Mouse (Mus musculus) CH12.LX (cell line): ENCODE measurements around the gene Tyk2. TPM values are rescaled to one million over a fixed set of nuclear protein-coding genes. Genes with fewer than 3 reads are reported as not detected.

ENCODE experiments used
- DNase-seq: peaks from one replicate; pipeline ENCODE4 v3.0.0-alpha.2; 2013; ENCODE audit errors: extremely low read depth
- H3K27ac ChIP-seq: 2 replicates; pipeline ENCODE4 v1.5.1; 2012; ENCODE audit warnings: low read depth, mild to moderate bottlenecking, control low read depth, moderate library complexity; ENCODE audit not compliant: insufficient read depth
- H3K27me3 ChIP-seq: replicated peaks from 2 replicates; pipeline ENCODE3; 2012; ENCODE audit warnings: inconsistent platforms
- H3K36me3 ChIP-seq, 2 experiments: replicated peaks in 1 of 2; 2 replicates each; pipeline versions ENCODE3 to v1.6.1; 2012; ENCODE audit warnings: inconsistent platforms in 1 of 2, low read length in 1 of 2, mild to moderate bottlenecking in 1 of 2, mixed read lengths in 1 of 2, moderate library complexity in 1 of 2; ENCODE audit not compliant: control insufficient read depth in 1 of 2, insufficient read depth in 1 of 2
- H3K4me1 ChIP-seq, 2 experiments: 2 replicates each; pipeline ENCODE4 v1.6.1; 2012; ENCODE audit warnings: inconsistent platforms in 1 of 2, moderate library complexity in 1 of 2; ENCODE audit not compliant: insufficient read depth in 2 of 2, control insufficient read depth in 1 of 2
- H3K4me2 ChIP-seq: 2 replicates; pipeline ENCODE4 v1.6.1; 2012; ENCODE audit warnings: low read depth, mild to moderate bottlenecking, control low read depth; ENCODE audit not compliant: poor library complexity, insufficient read depth, severe bottlenecking
- H3K4me3 ChIP-seq, 3 experiments: fragments of 150-350 bp in 1 of 3; sonication (generic) in 1 of 3; replicated peaks in 1 of 3; 2 replicates each; pipeline versions ENCODE3 to v1.5.1; 2011 to 2012; ENCODE audit warnings: low read depth in 2 of 3, low read length in 2 of 3, mild to moderate bottlenecking in 2 of 3, moderate library complexity in 2 of 3, control low read depth in 1 of 3, improper control_type of control experiment in 1 of 3, inconsistent platforms in 1 of 3, mixed read lengths in 1 of 3; ENCODE audit not compliant: poor library complexity in 1 of 3
- H3K79me2 ChIP-seq: replicated peaks from 2 replicates; pipeline ENCODE4 v1.6.1; 2012; ENCODE audit warnings: mild to moderate bottlenecking, moderate library complexity; ENCODE audit not compliant: control insufficient read depth, poor library complexity, insufficient read depth, severe bottlenecking; ENCODE audit errors: extremely low read depth
- H3K9ac ChIP-seq: 2 replicates; pipeline ENCODE4 v1.6.1; 2012; ENCODE audit warnings: low read depth, mild to moderate bottlenecking, control low read depth, moderate library complexity; ENCODE audit not compliant: insufficient read depth
- H3K9me3 ChIP-seq: replicated peaks from 2 replicates; pipeline ENCODE3; 2012; ENCODE audit warnings: low read length, inconsistent platforms, mixed read lengths
- BHLHE40 ChIP-seq: IDR thresholded peaks from 2 replicates; pipeline ENCODE4 v1.6.1; 2011; ENCODE audit warnings: mild to moderate bottlenecking, low read depth, low read length, improper control_type of control experiment
- CTCF ChIP-seq, 2 experiments: IDR thresholded peaks in 1 of 2; conservative IDR thresholded peaks in 1 of 2; 2 replicates each; pipeline ENCODE4 v1.5.1; 2011 to 2012; ENCODE audit warnings: low read depth in 2 of 2, low read length in 2 of 2, improper control_type of control experiment in 1 of 2, inconsistent platforms in 1 of 2, mild to moderate bottlenecking in 1 of 2, moderate library complexity in 1 of 2
- HCFC1 ChIP-seq: IDR thresholded peaks from 2 replicates; pipeline ENCODE4 v1.6.1; 2012; ENCODE audit warnings: low read depth, mild to moderate bottlenecking, inconsistent platforms, low read length, improper control_type of control experiment
- IRF4 ChIP-seq: IDR thresholded peaks from 2 replicates; pipeline ENCODE4 v1.6.1; 2014; ENCODE audit warnings: low read depth, mild to moderate bottlenecking, inconsistent platforms, low read length, improper control_type of control experiment
- JUN ChIP-seq: IDR thresholded peaks from 2 replicates; pipeline ENCODE4 v1.6.1; 2011; ENCODE audit warnings: low read depth, mild to moderate bottlenecking, low read length, improper control_type of control experiment, moderate library complexity; ENCODE audit not compliant: insufficient read depth
- KAT2A ChIP-seq: IDR thresholded peaks from 2 replicates; pipeline ENCODE4 v1.6.1; 2012; ENCODE audit warnings: low read length, improper control_type of control experiment, inconsistent platforms; ENCODE audit not compliant: insufficient replicate concordance
- MAFK ChIP-seq: IDR thresholded peaks from 2 replicates; pipeline ENCODE4 v1.6.1; 2011; ENCODE audit warnings: low read length, improper control_type of control experiment; ENCODE audit not compliant: insufficient replicate concordance
- MAZ ChIP-seq: IDR thresholded peaks from 2 replicates; pipeline ENCODE4 v1.6.1; 2012; ENCODE audit warnings: low read depth, mild to moderate bottlenecking, inconsistent platforms, low read length, improper control_type of control experiment, moderate library complexity
- MEF2A ChIP-seq: IDR thresholded peaks from 2 replicates; pipeline ENCODE4 v1.6.1; 2014; ENCODE audit warnings: low read depth, mild to moderate bottlenecking, inconsistent platforms, low read length, improper control_type of control experiment, borderline replicate concordance
- MXI1 ChIP-seq: IDR thresholded peaks from 2 replicates; pipeline ENCODE4 v1.6.1; 2011; ENCODE audit warnings: mild to moderate bottlenecking, low read depth, low read length, improper control_type of control experiment
- MYC ChIP-seq: IDR thresholded peaks from 2 replicates; pipeline ENCODE4 v1.6.1; 2011; ENCODE audit warnings: low read depth, mild to moderate bottlenecking, improper control_type of control experiment, low read length
- NRF1 ChIP-seq: IDR thresholded peaks from 2 replicates; pipeline ENCODE4 v1.6.1; 2014; ENCODE audit warnings: low read depth, mild to moderate bottlenecking, inconsistent platforms, low read length, improper control_type of control experiment, moderate library complexity
- PAX5 ChIP-seq: IDR thresholded peaks from 2 replicates; pipeline ENCODE4 v1.6.1; 2012; ENCODE audit warnings: low read length, inconsistent platforms, mixed read lengths
- POLR2A ChIP-seq: IDR thresholded peaks from 2 replicates; pipeline ENCODE4 v1.6.1; 2011; ENCODE audit warnings: low read depth, mild to moderate bottlenecking, improper control_type of control experiment, low read length
- RAD21 ChIP-seq: IDR thresholded peaks from 2 replicates; pipeline ENCODE4 v1.6.1; 2011; ENCODE audit warnings: low read depth, mild to moderate bottlenecking, low read length, improper control_type of control experiment, moderate library complexity
- SIN3A ChIP-seq: IDR thresholded peaks from 2 replicates; pipeline ENCODE4 v1.6.1; 2012; ENCODE audit warnings: low read length, improper control_type of control experiment, inconsistent platforms
- SMC3 ChIP-seq: IDR thresholded peaks from 2 replicates; pipeline ENCODE4 v1.6.1; 2011; ENCODE audit warnings: low read depth, low read length, improper control_type of control experiment
- TCF12 ChIP-seq: IDR thresholded peaks from 2 replicates; pipeline ENCODE4 v1.6.1; 2014; ENCODE audit warnings: low read depth, mild to moderate bottlenecking, inconsistent platforms, low read length, improper control_type of control experiment
- UBTF ChIP-seq: IDR thresholded peaks from 2 replicates; pipeline ENCODE4 v1.6.1; 2012; ENCODE audit warnings: low read depth, mild to moderate bottlenecking, inconsistent platforms, low read length, improper control_type of control experiment, moderate library complexity
- USF1 ChIP-seq: IDR thresholded peaks from 2 replicates; pipeline ENCODE4 v1.6.1; 2014; ENCODE audit warnings: low read depth, mild to moderate bottlenecking, inconsistent platforms, low read length, improper control_type of control experiment
- USF2 ChIP-seq: conservative IDR thresholded peaks from 2 replicates; pipeline ENCODE4 v1.6.1; 2011; ENCODE audit warnings: low read depth, low read length, improper control_type of control experiment
- ZC3H11A ChIP-seq: IDR thresholded peaks from 2 replicates; pipeline ENCODE4 v1.6.1; 2012; ENCODE audit warnings: low read depth, mild to moderate bottlenecking, inconsistent platforms, low read length, improper control_type of control experiment
- ZKSCAN1 ChIP-seq: IDR thresholded peaks from 2 replicates; pipeline ENCODE4 v1.6.1; 2012; ENCODE audit warnings: low read depth, inconsistent platforms, low read length, improper control_type of control experiment, borderline replicate concordance
- ZNF384 ChIP-seq: IDR thresholded peaks from 2 replicates; pipeline ENCODE4 v1.6.1; 2012; ENCODE audit warnings: low read depth, low read length, improper control_type of control experiment, inconsistent platforms
- dilution Hi-C: fragments of 300-500 bp; cut with MboI; formaldehyde crosslinking; loops from 2 replicates; pipeline ENCODE4 v1.14.3; 2020; ENCODE audit warnings: low sequenced_read_pairs; ENCODE audit not compliant: extremely low pct_unique_long_range_greater_than_20kb, extremely low pct_ligation_motif_present
- in situ Hi-C: fragments of 300-500 bp; cut with MboI; formaldehyde crosslinking; loops from 3 replicates; pipeline ENCODE4 v1.14.3; 2019; ENCODE audit warnings: low sequenced_read_pairs, low pct_ligation_motif_present, low pct_unique_long_range_greater_than_20kb, mixed read lengths
- polyA plus RNA-seq: library from polyadenylated mRNA; unstranded; fragments of >175 nt; gene quantifications from 2 replicates; pipeline ENCODE4 v1.2.1, GENCODE M21; 2012; ENCODE audit warnings: low read depth; ENCODE audit not compliant: insufficient read length
- total RNA-seq, 2 experiments: library from RNA; depleted of rRNA; stranded (reverse); fragments of 300-350 nt in 1 of 2; fragments of >200 nt in 1 of 2; gene quantifications; 2 replicates each; pipeline ENCODE4 v1.2.3; 2012 to 2014

Tyk2 gene
- total and polyA plus RNA-seq, 3 experiments, result 40.6 to 80.0 (median 49.6) TPM

DNA sequence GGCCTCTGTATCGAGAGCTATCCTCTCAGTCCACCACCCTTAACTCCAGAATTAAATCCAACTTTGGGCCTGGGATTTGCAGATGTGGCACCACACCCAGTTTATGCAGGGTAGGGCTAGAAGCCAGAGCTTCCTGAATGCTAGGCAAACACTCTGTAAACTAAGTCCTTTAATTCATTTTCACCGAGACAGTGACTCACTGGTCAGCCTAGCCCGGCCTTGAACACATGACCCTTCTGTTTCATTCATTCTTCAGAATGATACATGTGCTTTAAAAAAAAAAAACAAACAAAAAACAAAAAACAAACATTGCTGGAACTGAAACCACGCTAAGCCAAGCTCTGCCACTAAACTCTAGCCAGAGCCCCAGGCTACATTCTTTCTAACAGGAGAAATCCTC is 7.3 kb upstream of the Tyk2 start:
- no peak overlapping the region for H3K4me3 ChIP-seq
- TF ChIP-seq SIN3A (no peak), IRF4 (no peak), SMC3 (no peak), NRF1 (no peak), CTCF (conservative IDR thresholded peaks at IDR 0.05 in 1 of 2, IDR thresholded peaks at IDR 0.05 in 1 of 2; ENCODE audit: low read depth in 2 of 2, low read length in 2 of 2) (no peak), MAZ (no peak), KAT2A (no peak), MEF2A (no peak), ZC3H11A (no peak), UBTF (no peak), HCFC1 (no peak), MAFK (no peak), USF2 (no peak), JUN (no peak), TCF12 (no peak), MXI1 (no peak), BHLHE40 (no peak)
- H3K9ac ChIP-seq, result no peak overlapping the region
- no peaks in the 10 kb centered on the region for H3K27me3 ChIP-seq
- peaks cover 57 to 62% of the 10 kb centered on the region in 2 experiments for H3K36me3 ChIP-seq
- H3K4me2 ChIP-seq, result no peak overlapping the region
- in situ Hi-C loops (no loop called here), dilution Hi-C loops (no loop called here)
- 0 out of 2 replicates have a peak, but pooled peaks cover 4% of the 10 kb centered on the region for H3K79me2 ChIP-seq
- DNase-seq, result no peak
- H3K27ac ChIP-seq, result 0 out of 2 replicates have a peak overlapping the region, but pooled peaks have one; percentile 58
- H3K4me1 ChIP-seq, result peaks cover 13 to 49% of the 10 kb centered on the region in 2 experiments
- no peaks in the 10 kb centered on the region for H3K9me3 ChIP-seq

DNA sequence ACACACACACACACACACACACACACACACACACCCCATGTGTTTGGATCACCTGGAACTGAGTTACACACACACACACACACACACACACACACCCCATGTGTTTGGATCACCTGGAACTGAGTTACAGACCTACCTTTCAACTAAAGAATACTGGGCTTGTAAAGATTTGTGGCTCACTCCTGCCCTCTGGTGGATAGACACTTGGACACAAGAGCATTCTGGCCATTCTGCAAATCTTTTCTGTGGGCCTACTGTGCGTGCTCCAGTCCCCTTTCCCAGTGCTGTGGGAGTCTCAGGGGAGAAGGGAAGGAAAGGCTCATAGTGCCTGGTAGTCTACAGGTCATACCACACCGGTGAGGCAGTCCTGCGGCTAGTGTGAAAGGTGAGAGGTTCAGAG is 6.2 kb upstream of the Tyk2 start:
- Histone ChIP-seq H3K36me3 (peaks cover 45 to 50% of the 10 kb centered on the region in 2 experiments), H3K4me2 (peak overlapping the region; percentile 55; the same call in 1 of the 2 replicates), H3K9ac (peak overlapping the region; percentile 29; the same call in 1 of the 2 replicates), H3K27me3 (no peaks in the 10 kb centered on the region), H3K4me3 (no peak overlapping the region), H3K9me3 (no peaks in the 10 kb centered on the region), H3K79me2 (no peaks in the 10 kb centered on the region), H3K4me1 (peaks cover 18 to 60% of the 10 kb centered on the region in 2 experiments), H3K27ac (peak overlapping the region; percentile 98)
- peak; percentile 89 for DNase-seq
- in situ Hi-C loops (no loop called here), dilution Hi-C loops (no loop called here)
- TF ChIP-seq PAX5 (no peak), ZC3H11A (peak; percentile 50), ZNF384 (0 out of 2 replicates have a peak, but pooled peaks have one; percentile 6), USF2 (no peak), IRF4 (peak; percentile 31; the same call in 1 of the 2 replicates), BHLHE40 (no peak), MXI1 (peak; percentile 55), ZKSCAN1 (peak; percentile 99), NRF1 (no peak), SIN3A (peak; percentile 86), MAZ (no peak), RAD21 (peak; percentile 83), MYC (peak; percentile 79), SMC3 (peak; percentile 90), CTCF (conservative IDR thresholded peaks at IDR 0.05 in 1 of 2, IDR thresholded peaks at IDR 0.05 in 1 of 2; ENCODE audit: low read depth in 2 of 2, low read length in 2 of 2) (peak; percentile 54 to 87), POLR2A (peak; percentile 43), USF1 (no peak)
